Mouse (Mus musculus) stomach, embryonic 14.5 days (tissue): ENCODE results near the gene Adam1b. TPM values are rescaled to one million over a fixed set of nuclear protein-coding genes. Genes with fewer than 3 reads are reported as not detected.

Experiments used
- polyA plus RNA-seq: library from polyadenylated mRNA; unstranded; fragments of >200 nt; fragmentation: Nextera tagmentation; extraction: Ambion mirVana; gene quantifications from 2 replicates; pipeline ENCODE4 v1.2.1, GENCODE M21; 2014

Gene Adam1b
- polyA plus RNA-seq, 1 experiment from 2014 or later, result 0.12 TPM

Other genes starting within 250 kb of the Adam1b start
- 78.2 and 81.9 TPM in 2 replicates for gene Trafd1, start 117.8 kb downstream of the Adam1b start, polyA plus RNA-seq
- 41.0 and 42.1 TPM in 2 replicates for gene Naa25, start 105.5 kb downstream of the Adam1b start, polyA plus RNA-seq
- gene Tmem116, start 51.5 kb downstream of the Adam1b start, polyA plus RNA-seq, result 1.9 and 3.2 TPM in 2 replicates
- 132 and 140 TPM in 2 replicates for gene Erp29, start 50.9 kb downstream of the Adam1b start, polyA plus RNA-seq
- gene Adam1a, start 42.0 kb upstream of the Adam1b start, polyA plus RNA-seq, result 2.2 and 3.3 TPM in 2 replicates
- gene Gm42878, start 42.0 kb upstream of the Adam1b start, polyA plus RNA-seq, result 0.87 TPM in 1 of 2 replicates, not detected in the other
- gene Mapkapk5, start 42.5 kb upstream of the Adam1b start, polyA plus RNA-seq, result 52.9 and 56.3 TPM in 2 replicates
- 68.4 and 74.6 TPM in 2 replicates for gene Aldh2, start 90.4 kb upstream of the Adam1b start, polyA plus RNA-seq
- 2.2 and 2.7 TPM in 2 replicates for gene Acad12, start 115.5 kb upstream of the Adam1b start, polyA plus RNA-seq
- gene Acad10, start 157.1 kb upstream of the Adam1b start, polyA plus RNA-seq, result 2.3 and 2.4 TPM in 2 replicates
- 30.8 and 31.7 TPM in 2 replicates for gene Brap, start 157.1 kb upstream of the Adam1b start, polyA plus RNA-seq
- gene Atxn2, start 207.9 kb upstream of the Adam1b start, polyA plus RNA-seq, result 71.9 and 78.4 TPM in 2 replicates